Mouse (Mus musculus) frontal cortex, adult (tissue): ENCODE measurements at regions not wholly inside any gene's neighbourhood (a gene's known extent, or its start where the extent isn't known, plus 50 kb on each side); places are given as distances from the start of the nearest gene placed in this dataset.

Experiments
- ATAC-seq: cut with Nextera tagmentation; 2 replicates; pipeline ENCODE4 v1.9.2; 2017; ENCODE audit warnings: mild to moderate bottlenecking, moderate library complexity, mixed read lengths; ENCODE audit not compliant: low TSS enrichment

- no peak for ATAC-seq
These were observed 475.0 kb upstream of the A730009L09Rik start for GRCm38 (mm10) chr16:84039946-84040345.

- peak; percentile 86 for ATAC-seq
These were observed 472.9 kb upstream of the A730009L09Rik start for GRCm38 (mm10) chr16:84042010-84042449.

DNA sequence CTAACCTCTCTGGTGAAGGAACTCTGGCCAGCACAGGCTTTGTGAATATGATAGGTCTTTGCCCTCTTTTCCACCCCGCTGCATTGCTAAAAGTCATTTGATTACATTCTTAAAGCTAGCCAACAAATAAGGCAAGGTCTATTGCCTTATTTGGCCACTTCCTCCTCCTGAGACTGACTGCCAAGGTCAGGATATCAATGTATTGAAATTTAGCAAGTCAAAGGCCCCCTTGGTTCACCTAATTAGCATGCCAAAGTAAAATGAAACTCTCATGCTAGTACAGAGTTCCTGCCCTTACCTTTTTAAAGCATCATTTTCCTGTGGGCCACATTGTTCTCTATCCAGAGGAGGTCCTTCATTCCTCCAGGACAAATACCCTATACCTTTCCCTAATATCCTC lies 469.6 kb upstream of the A730009L09Rik start:
- no peak for ATAC-seq
